Mouse (Mus musculus) limb, embryonic 13.5 days (tissue): ENCODE data around the gene Pdrg1. TPM values are rescaled to one million over a fixed set of nuclear protein-coding genes. Genes with fewer than 3 reads are reported as not detected.
A peak's percentile ranks its signal among the peaks of the same experiment; 100 is the strongest.

Experiments used
- ATAC-seq: fragments of 200-750 bp; cut with Nextera tagmentation; 2 replicates; pipeline ENCODE4 v1.8.0; 2017; ENCODE audit warnings: low read depth, moderate number of reproducible peaks, moderate TSS enrichment; ENCODE audit not compliant: low FRiP score
- H3K27ac ChIP-seq: fragments of 300-500 bp; sonication (generic); 2 replicates; pipeline ENCODE4 v1.5.1; 2015; ENCODE audit warnings: inconsistent platforms, mild to moderate bottlenecking, moderate library complexity
- H3K27me3 ChIP-seq: fragments of 300-500 bp; sonication (generic); 2 replicates; pipeline ENCODE4 v1.6.1; 2015; ENCODE audit warnings: mild to moderate bottlenecking, inconsistent platforms
- H3K36me3 ChIP-seq: fragments of 300-500 bp; sonication (generic); 2 replicates; pipeline ENCODE4 v1.6.1; 2015; ENCODE audit warnings: inconsistent platforms, mild to moderate bottlenecking, moderate library complexity
- H3K4me1 ChIP-seq: fragments of 300-500 bp; sonication (generic); 2 replicates; pipeline ENCODE4 v1.6.1; 2015; ENCODE audit warnings: inconsistent platforms
- H3K4me2 ChIP-seq: fragments of 300-500 bp; sonication (generic); replicated peaks from 2 replicates; pipeline ENCODE4 v1.6.1; 2015; ENCODE audit warnings: inconsistent platforms, mild to moderate bottlenecking, moderate library complexity
- H3K4me3 ChIP-seq: fragments of 300-500 bp; sonication (generic); 2 replicates; pipeline ENCODE4 v1.5.1; 2015; ENCODE audit warnings: moderate library complexity, mild to moderate bottlenecking, inconsistent platforms
- H3K9ac ChIP-seq: fragments of 300-500 bp; sonication (generic); 2 replicates; pipeline ENCODE4 v1.6.1; 2015; ENCODE audit warnings: mild to moderate bottlenecking, inconsistent platforms
- H3K9me3 ChIP-seq: fragments of 300-500 bp; sonication (generic); 2 replicates; pipeline ENCODE4 v1.6.1; 2016; ENCODE audit warnings: inconsistent platforms
- WGBS: fragments of 180-500 bp; shearing (Covaris S2); methylation state at CpG from one replicate; pipeline ENCODE4 v1.1.7; 2015; 5-methylcytosine and 5-hydroxymethylcytosine counted together
- polyA plus RNA-seq: library from polyadenylated mRNA; unstranded; fragments of >200 nt; fragmentation: Nextera tagmentation; extraction: Ambion mirVana; gene quantifications from 2 replicates; pipeline ENCODE4 v1.2.1, GENCODE M21; 2015

Pdrg1 gene
- 126 and 131 TPM in 2 replicates for polyA plus RNA-seq

GRCm38 (mm10) chr2:153014758-153015593 lies at the start of gene Pdrg1:
Pdrg1 (minus strand) TSS chr2:153015427.
- ATAC-seq, result peak; percentile 91
- no peaks in the 10 kb centered on the region for H3K9me3 ChIP-seq
- peaks cover 20% of the 10 kb centered on the region; the same call in 1 of the 2 replicates for H3K27me3 ChIP-seq
- H3K27ac ChIP-seq, result no peak within 1 kb of the TSS
- peaks cover 36% of the 10 kb centered on the region for H3K36me3 ChIP-seq
- peaks cover 15% of the 10 kb centered on the region for H3K4me1 ChIP-seq
- peak within 1 kb of the TSS; percentile 90 for H3K4me3 ChIP-seq
- 1% methylated on average over 54 of the region's 54 CpGs for WGBS
- peak within 1 kb of the TSS; percentile 94 for H3K4me2 ChIP-seq
- H3K9ac ChIP-seq, result peak within 1 kb of the TSS; percentile 93

DNA sequence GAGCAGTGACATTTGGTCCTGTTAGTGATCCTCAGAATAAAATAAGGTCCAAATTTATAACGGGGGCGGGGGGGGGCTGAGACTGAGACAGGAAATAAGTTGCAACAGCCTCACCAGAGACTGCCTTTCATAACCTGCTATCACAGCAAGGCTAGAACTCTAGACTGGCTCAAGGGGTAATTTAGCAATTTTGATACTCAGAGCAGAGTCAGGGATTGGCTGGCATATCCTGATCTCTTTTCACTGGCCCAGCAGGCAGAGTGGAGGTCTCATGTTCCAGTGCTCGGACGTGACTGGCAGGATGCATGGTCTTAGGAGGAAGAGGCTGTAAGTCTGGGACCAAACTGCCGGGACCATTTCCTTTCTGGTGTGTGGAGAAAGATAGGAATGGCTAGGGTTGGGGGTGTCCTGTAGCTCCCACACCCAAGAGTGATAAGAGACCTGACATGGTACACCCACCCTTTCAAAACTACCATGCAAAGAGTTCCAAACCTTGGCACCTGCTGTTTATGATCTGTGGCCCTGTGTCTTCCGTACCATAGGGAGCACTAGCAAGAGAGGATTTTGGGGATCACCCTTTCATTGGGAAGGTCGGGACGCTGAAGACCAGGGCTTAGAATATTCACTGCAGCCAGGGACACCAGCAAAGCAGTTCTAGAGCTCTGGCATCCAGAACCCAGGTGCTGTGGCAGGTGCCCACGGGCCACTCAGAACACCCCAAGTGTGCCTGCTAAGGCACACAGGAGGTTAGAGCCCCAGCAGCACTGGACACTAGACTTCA lies 49.2 kb upstream of the Pdrg1 start:
- ATAC-seq, result no peak
- no peak overlapping the region for H3K27ac ChIP-seq
- H3K27me3 ChIP-seq, result peaks cover 26% of the 10 kb centered on the region
- H3K4me1 ChIP-seq, result no peaks in the 10 kb centered on the region
- no peak overlapping the region for H3K4me3 ChIP-seq
- no peaks in the 10 kb centered on the region for H3K9me3 ChIP-seq
- H3K36me3 ChIP-seq, result no peaks in the 10 kb centered on the region
- no peak overlapping the region for H3K9ac ChIP-seq
- no peak overlapping the region for H3K4me2 ChIP-seq
- WGBS, result 67% methylated on average over 9 of the region's 9 CpGs

DNA sequence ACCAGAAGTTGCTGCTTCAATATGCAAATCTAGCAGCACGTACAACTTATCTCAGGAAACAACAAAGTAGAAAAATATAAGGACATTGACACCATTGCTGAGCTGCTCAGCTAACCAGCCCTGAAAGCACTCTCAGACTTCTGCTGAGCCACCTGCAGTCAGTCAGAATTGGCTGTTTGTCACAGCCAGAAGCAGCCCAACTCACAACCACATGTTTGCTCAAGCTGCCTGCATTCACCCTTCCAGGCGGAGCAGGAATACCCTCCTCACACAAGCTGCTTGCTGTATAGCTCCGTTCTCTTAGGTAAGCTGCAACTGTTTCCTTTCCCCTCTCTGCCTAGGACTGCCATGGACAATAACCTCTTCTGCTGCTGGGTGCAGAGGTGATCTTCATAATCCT lies 48.2 kb upstream of the Pdrg1 start:
- no peak for ATAC-seq
- 57% methylated on average over 3 of the region's 3 CpGs for WGBS
- no peaks in the 10 kb centered on the region for H3K9me3 ChIP-seq

DNA sequence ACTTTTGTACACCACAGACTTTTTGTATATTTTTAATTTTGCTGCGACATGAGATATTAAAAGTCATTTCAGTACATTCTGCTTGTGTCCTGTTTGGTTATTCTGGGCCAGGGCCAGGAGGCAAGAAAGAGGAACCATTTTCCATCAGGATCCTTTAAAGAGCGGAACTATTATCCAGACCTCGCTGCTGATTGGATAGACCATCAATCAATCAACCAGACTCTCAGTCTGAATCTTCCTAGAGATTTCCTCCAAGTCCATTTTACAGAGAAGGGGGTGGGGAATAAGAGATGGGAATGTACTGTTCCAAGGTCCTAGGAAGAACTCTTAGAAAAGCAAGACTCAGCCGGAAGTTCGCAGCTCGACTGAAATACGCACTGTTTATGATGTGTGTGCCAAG lies 45.0 kb upstream of the Pdrg1 start:
- Histone ChIP-seq H3K36me3 (no peaks in the 10 kb centered on the region), H3K4me3 (no peak overlapping the region), H3K4me2 (no peak overlapping the region), H3K9ac (no peak overlapping the region), H3K4me1 (no peaks in the 10 kb centered on the region), H3K9me3 (no peaks in the 10 kb centered on the region), H3K27ac (no peak overlapping the region), H3K27me3 (peaks cover 9% of the 10 kb centered on the region)
- ATAC-seq, result no peak
- 90% methylated on average over 7 of the region's 7 CpGs for WGBS

More for the DNA sequence above, 48.2 kb upstream of the Pdrg1 start:
- no peaks in the 10 kb centered on the region for H3K4me1 ChIP-seq
- H3K27ac ChIP-seq, result no peak overlapping the region
- H3K36me3 ChIP-seq, result no peaks in the 10 kb centered on the region
- H3K27me3 ChIP-seq, result peaks cover 19% of the 10 kb centered on the region
- no peak overlapping the region for H3K4me3 ChIP-seq
- H3K9ac ChIP-seq, result no peak overlapping the region
- H3K4me2 ChIP-seq, result no peak overlapping the region

- Histone ChIP-seq H3K4me3 (no peak overlapping the region), H3K4me1 (no peaks in the 10 kb centered on the region), H3K9me3 (no peaks in the 10 kb centered on the region), H3K27me3 (peaks cover 27% of the 10 kb centered on the region), H3K4me2 (no peak overlapping the region), H3K36me3 (no peaks in the 10 kb centered on the region), H3K27ac (no peak overlapping the region), H3K9ac (no peak overlapping the region)
- 42% methylated on average over 4 of the region's 4 CpGs for WGBS
- ATAC-seq, result no peak
Measured at GRCm38 (mm10) chr2:153058365-153058764, 43.1 kb upstream of the Pdrg1 start.

GRCm38 (mm10) chr2:153055270-153055920 lies 40.2 kb upstream of the Pdrg1 start:
- 52% methylated on average over 6 of the region's 6 CpGs for WGBS

GRCm38 (mm10) chr2:153053896-153054295 lies 38.7 kb upstream of the Pdrg1 start:
- H3K9me3 ChIP-seq, result no peaks in the 10 kb centered on the region
- H3K4me1 ChIP-seq, result peaks cover 14% of the 10 kb centered on the region; the same call in 1 of the 2 replicates
- no peak overlapping the region for H3K27ac ChIP-seq
- no peak for ATAC-seq
- H3K27me3 ChIP-seq, result peaks cover 71% of the 10 kb centered on the region
- H3K36me3 ChIP-seq, result no peaks in the 10 kb centered on the region
- no peak overlapping the region for H3K9ac ChIP-seq
- no peak overlapping the region for H3K4me3 ChIP-seq
- H3K4me2 ChIP-seq, result no peak overlapping the region
- WGBS, result 88% methylated on average over 8 of the region's 8 CpGs

More at GRCm38 (mm10) chr2:153055270-153055920, 40.2 kb upstream of the Pdrg1 start:
- H3K4me2 ChIP-seq, result no peak overlapping the region
- ATAC-seq, result no peak
- no peaks in the 10 kb centered on the region for H3K36me3 ChIP-seq
- H3K27ac ChIP-seq, result no peak overlapping the region
- H3K4me1 ChIP-seq, result peaks cover 6% of the 10 kb centered on the region; the same call in 1 of the 2 replicates
- peaks cover 57% of the 10 kb centered on the region for H3K27me3 ChIP-seq
- no peaks in the 10 kb centered on the region for H3K9me3 ChIP-seq
- no peak overlapping the region for H3K9ac ChIP-seq
- no peak overlapping the region for H3K4me3 ChIP-seq

GRCm38 (mm10) chr2:153052700-153053351 lies 37.6 kb upstream of the Pdrg1 start:
- Histone ChIP-seq H3K27me3 (peaks cover 74% of the 10 kb centered on the region), H3K4me2 (peak overlapping the region; percentile 28; the same call in 1 of the 2 replicates), H3K4me3 (peak overlapping the region; percentile 12; the same call in 1 of the 2 replicates), H3K4me1 (peaks cover 14% of the 10 kb centered on the region; the same call in 1 of the 2 replicates), H3K9me3 (no peaks in the 10 kb centered on the region), H3K9ac (no peak overlapping the region), H3K36me3 (no peaks in the 10 kb centered on the region), H3K27ac (no peak overlapping the region)
- no peak for ATAC-seq
- 7% methylated on average over 30 of the region's 30 CpGs for WGBS

- Histone ChIP-seq H3K4me2 (no peak overlapping the region), H3K4me1 (peaks cover 14% of the 10 kb centered on the region; the same call in 1 of the 2 replicates), H3K27ac (no peak overlapping the region), H3K4me3 (no peak overlapping the region), H3K36me3 (no peaks in the 10 kb centered on the region), H3K27me3 (peaks cover 82% of the 10 kb centered on the region), H3K9ac (no peak overlapping the region), H3K9me3 (no peaks in the 10 kb centered on the region)
- ATAC-seq, result no peak
- WGBS, result 81% methylated on average over 9 of the region's 9 CpGs
Measured at GRCm38 (mm10) chr2:153051537-153051936, 36.3 kb upstream of the Pdrg1 start.

- ATAC-seq, result no peak
- 76% methylated on average over 6 of the region's 6 CpGs for WGBS
- H3K4me1 ChIP-seq, result peaks cover 18% of the 10 kb centered on the region; the same call in 1 of the 2 replicates
- peaks cover 83% of the 10 kb centered on the region for H3K27me3 ChIP-seq
- H3K36me3 ChIP-seq, result no peaks in the 10 kb centered on the region
- no peak overlapping the region for H3K9ac ChIP-seq
- no peak overlapping the region for H3K4me3 ChIP-seq
- H3K9me3 ChIP-seq, result no peaks in the 10 kb centered on the region
- no peak overlapping the region for H3K27ac ChIP-seq
- H3K4me2 ChIP-seq, result no peak overlapping the region
Measured at GRCm38 (mm10) chr2:153051095-153051494, 35.9 kb upstream of the Pdrg1 start.

- Histone ChIP-seq H3K27me3 (peaks cover 81% of the 10 kb centered on the region), H3K27ac (no peak overlapping the region), H3K4me1 (peaks cover 23% of the 10 kb centered on the region; the same call in 1 of the 2 replicates), H3K9ac (no peak overlapping the region), H3K9me3 (no peaks in the 10 kb centered on the region), H3K36me3 (no peaks in the 10 kb centered on the region), H3K4me2 (no peak overlapping the region), H3K4me3 (no peak overlapping the region)
- WGBS, result 92% methylated on average over 4 of the region's 4 CpGs
- no peak for ATAC-seq
Measured at GRCm38 (mm10) chr2:153049997-153050358, 34.8 kb upstream of the Pdrg1 start.
